Mouse (Mus musculus): ENCODE measurements around the gene Bicra.

Gene Bicra

DNA sequence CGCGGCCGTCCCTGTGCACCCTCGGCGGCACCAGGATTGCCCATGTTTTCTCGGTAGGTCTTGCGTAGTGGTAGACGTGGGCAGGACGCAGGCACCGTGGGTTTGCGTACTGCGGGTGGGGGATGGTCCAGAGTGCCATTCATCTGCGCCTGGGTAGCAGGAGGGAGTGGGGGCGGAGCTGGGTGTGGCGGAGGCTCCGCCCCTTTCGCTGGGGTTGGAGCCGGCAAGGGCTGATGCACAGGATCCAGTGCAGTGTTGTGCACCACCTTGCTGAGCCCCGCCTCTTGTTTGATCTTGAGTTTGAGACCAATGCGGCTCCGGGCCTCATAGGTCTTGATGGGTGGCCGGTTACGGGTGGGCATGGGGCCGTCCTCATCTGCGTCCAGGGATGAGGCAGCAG lies 75.5 kb downstream of the Bicra start:
- DNase-seq (ENCODE audit: low spot score): no peak

DNA sequence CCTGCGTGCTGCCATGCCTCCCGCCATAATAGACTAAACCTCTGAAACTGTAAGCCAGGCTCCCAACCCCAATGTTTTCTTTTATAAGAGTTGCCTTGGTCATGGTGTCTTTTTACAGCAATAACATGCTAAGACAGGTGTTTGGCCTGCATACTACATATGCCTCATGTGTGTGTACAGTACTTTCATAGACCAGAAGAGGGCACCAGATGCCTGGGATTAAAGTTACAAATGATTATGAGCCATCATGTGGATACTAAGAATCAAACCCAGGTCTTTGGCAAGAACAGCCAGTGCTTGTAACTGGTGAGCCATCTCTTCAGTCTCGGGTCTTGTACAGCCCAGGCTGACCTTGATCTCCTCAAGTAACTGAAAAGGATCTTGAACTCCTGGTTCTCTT lies 78.0 kb downstream of the Bicra start:
- DNase-seq (ENCODE audit: low spot score): no peak

GRCm38 (mm10) chr7:15968322-15968721 lies 79.4 kb downstream of the Bicra start:
- no peak for DNase-seq (ENCODE audit: low spot score)

DNA sequence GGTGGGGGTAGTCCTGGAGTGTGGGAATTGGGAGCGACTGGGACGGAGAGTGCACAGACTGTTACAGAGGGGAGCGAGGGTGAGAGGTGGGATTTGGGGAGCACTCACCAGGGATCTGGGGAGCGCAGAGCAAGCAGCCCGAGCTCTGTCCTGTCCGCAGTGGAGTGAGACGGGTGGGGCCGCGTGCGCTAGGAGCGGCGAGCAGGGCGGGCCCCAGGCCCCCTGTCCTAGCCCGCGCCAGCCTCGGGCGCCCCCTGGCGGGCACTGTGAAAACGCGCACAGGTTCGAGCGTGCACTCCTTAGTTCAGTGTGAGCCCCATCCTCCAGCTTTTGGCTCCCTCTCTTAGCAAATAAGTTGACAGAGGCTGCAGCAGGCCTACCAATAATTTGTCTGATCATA lies 80.4 kb downstream of the Bicra start, which contains the start of gene Ehd2:
Gene Ehd2 (minus strand): TSS at position 256 of the 400 bp plus-strand sequence.
- DNase-seq (ENCODE audit: low spot score): peak; percentile 70

DNA sequence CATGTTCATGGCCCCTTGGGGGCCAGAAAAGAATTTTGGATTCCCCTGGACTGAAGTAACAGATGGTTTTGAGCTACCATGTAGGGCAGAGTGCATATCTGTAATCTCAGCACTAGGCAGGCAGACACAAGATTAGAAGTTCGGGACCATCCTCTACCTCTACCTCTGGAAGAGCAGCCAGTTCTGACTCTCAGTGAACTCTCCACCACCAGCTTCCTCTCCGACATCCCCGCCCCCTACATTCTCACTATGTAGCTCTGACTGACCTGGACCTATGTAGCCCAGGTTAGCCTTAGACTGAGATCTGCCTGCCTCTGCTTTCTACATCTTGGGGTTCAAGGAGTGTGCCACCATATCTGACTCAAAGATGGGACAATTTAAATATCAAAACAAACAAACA lies 81.2 kb downstream of the Bicra start:
- DNase-seq (ENCODE audit: low spot score): no peak

GRCm38 (mm10) chr7:15963798-15964652 lies 83.7 kb downstream of the Bicra start:
- DNase-seq (ENCODE audit: low spot score): no peak

DNA sequence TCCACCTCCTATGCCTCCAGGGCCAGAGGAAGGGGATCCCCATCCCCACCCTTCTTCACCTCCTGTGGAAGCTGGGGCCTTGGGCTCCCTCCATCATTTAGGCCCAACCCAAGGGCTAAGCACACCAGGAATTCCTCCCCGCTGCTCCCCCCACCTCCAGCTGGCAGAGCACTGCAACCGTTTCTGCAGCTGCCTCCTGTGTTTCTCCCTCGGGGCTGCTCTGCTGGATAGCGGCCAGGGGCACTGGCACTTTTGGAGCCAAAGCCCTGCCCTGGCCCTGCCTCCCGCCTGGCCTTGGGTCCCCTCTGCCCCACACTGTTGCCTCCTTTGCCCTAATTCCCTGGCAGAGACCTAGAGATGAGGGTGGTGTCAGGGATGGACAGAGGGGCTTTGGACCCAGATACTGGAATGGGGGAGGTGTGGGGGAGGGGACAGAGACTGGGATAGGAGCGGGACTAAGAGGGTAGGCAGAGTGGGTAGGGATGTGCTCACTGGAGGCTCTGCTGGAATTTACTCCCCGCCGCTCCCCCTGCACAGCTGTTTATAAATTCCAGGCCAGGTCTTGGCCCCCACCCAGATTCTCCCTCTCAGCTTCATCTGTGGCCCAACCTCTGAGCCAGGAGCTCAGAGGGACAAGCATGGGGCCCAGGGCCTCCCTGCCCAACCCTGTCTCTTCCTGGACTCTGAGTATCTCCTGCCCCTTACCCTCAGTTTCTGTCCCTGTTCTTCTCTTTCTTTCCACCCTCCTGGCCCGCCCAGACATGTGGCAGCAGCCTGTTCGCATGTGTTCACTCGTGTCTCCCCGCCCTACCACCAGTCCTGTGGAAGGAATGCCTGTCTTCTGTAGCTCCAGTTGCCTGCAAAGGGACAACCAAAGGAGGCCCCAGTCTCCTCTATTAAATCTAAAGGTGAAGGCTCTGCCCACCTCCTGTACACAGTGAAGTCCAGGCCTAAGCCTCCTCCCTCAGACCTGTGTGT lies 85.1 kb downstream of the Bicra start:
- no peak for DNase-seq (ENCODE audit: low spot score)

DNA sequence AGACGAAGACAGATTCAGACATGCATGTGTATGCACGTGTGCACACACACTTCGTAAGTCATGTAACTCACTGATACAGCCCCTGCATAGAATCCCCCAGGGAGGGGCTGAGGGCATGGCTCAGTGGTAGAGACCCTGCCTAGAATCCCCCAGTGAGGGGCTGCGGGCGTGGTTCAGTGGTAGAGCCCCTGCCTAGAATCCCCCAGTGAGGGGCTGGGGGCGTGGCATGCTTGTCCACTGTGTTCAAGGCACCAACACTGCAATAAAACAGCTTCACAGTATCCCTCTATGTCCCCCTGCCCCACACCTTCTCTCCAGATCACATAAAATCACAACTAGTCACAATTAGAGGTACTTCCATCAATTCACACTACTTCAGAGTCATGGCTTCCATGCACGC lies 85.9 kb downstream of the Bicra start:
- DNase-seq (ENCODE audit: low spot score): no peak

DNA sequence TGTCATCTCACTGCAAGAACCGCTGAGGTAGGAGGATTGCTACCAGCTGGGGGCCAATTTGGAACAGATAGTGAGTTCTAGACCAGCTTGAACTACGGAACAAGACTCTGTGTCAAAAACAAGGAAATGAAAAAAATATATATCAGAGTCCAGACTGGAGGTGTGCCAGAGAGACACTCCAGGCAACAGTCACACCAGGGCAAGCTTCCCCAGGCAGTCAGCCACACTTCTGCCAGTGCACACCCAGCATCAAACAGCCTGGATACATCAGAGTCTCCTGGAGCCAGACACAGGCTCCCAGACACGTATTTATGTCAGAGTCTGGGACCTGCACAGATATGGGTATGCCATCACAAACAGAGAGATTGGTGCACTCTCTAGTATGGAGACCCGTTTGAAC lies 86.5 kb downstream of the Bicra start:
- no peak for DNase-seq (ENCODE audit: low spot score)

- no peak for DNase-seq (ENCODE audit: low spot score)
These were observed 87.0 kb downstream of the Bicra start for GRCm38 (mm10) chr7:15960691-15961090.

DNA sequence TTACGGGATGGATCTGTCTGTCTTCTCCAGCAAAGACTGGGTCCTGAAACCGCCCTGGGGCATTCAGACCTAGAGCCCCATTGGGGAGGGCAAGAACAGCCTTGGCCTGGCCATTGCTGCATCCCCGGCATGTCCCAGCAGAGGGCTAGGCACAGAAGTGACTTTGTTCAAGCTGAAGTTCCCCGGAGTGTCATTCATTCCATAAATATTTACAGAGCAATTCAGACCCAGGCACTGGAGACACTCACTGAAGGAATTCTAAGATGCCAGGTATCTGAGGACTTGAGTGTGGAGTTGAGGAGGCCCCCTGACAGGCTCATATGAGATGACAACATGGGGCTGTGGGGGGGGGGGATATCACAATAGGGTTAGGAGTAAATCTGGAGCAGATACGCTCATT lies 91.6 kb downstream of the Bicra start:
- no peak for DNase-seq (ENCODE audit: low spot score)

- DNase-seq (ENCODE audit: low spot score): no peak
These were observed 92.2 kb downstream of the Bicra start for GRCm38 (mm10) chr7:15955509-15955908.

GRCm38 (mm10) chr7:15954978-15955443 lies 92.7 kb downstream of the Bicra start:
- peak; percentile 69 for DNase-seq (ENCODE audit: low spot score)

- no peak for DNase-seq (ENCODE audit: low spot score)
These were observed 93.3 kb downstream of the Bicra start for GRCm38 (mm10) chr7:15954436-15954835.

DNA sequence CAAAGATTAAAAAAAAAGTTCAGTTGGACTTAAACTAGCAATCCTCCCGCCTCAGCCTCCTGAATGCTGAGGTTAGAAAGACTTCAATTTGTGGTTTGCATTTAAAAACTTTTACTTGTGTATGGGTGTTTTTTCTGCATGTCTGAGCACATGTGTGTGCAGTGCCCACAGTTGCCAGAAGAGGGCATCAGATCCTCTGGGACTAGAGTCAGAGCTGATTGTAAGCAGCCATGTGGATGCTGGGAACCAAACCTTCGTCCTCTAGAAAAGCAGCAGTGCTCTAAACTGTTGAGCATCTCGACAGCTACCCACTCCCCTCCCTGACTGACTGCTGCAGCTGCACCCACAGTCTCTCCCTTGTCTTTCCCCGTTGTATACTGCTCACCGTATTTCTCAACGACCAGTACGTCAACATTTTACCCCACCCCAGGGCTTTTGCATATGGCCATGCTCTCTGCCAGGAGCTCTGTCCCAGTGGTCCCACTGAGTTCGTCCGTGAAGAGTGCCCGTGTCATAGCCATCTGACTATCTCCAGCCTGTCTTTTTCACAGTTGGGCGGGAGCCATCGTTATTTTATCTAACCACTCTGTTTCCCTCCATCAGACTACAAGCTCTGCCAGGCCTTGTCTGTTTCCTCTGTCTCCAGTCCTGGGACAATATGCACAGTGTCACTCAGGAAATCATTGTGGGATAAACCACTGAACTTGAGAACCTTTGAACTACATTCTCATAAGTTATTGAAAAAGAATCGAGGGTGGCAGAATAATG lies 94.2 kb downstream of the Bicra start:
- peak; percentile 62 for DNase-seq (ENCODE audit: low spot score)

DNA sequence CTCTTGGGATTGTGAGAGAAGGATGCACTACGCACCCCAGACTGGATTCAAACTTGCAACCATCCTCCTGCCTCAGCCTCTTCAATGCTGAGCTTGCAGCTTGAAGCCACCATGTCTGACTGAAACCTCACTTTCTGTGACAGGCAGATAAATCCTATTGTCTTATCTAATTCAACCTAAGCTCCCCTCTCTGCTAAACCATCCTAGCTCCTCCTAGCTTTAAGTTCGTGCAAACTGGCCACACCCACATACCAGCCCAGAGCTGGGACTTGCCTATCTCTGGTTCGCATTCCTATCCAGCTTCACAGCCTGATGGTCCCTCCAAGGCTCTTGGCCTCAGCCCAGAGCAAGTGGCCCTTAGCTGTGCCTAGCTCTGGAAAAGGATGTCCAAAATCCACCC lies 95.3 kb downstream of the Bicra start:
- DNase-seq (ENCODE audit: low spot score): peak; percentile 84

DNA sequence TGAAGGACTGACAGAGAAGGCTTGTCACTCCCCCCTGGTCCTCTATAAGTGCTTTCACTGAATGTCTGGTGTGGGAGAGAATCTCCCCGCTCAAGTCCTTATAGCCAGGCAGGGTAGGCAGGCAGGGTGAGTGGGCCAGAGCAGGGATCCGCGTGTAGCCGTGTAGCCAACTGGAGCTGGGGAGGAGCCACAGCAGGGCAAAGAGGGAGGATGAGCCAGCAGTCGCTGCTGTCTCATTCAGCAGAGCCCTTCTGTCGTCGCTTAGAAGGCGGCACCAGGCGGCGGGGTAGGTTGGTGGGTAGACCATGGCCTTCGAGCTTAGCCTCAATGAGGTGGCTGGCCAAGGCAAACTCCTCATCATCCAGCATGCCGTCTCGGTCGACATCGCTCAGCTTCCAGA lies 97.7 kb downstream of the Bicra start:
- DNase-seq (ENCODE audit: low spot score): no peak

DNA sequence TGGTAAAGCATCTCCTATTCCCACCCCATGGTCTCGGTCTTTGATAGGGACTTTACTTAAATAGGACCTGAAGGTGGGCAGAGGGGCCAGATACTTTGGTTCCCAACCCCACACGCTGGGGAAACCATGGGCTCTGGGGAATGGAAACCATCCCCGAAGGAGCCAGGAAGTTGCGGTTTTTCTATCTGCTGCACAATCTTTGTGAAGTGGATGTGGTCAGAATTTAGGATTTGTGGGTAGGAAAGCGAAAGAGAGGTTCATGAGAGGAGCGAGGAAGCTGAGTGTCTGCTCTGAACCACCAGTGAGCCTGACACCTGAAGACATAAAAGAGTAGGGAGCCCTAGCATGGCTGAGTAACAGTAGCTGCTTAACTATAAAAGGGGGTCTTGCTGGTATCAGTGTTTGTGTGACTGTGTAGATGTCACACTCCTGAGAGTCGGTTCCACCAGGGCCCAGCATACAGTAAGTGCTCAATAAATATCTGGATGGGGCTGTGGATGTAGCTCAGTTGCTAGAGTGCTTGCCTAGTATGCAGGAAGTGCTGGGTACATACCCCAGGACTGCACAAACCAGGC lies 98.4 kb downstream of the Bicra start:
- no peak for DNase-seq (ENCODE audit: low spot score)

- DNase-seq (ENCODE audit: low spot score): peak; percentile 85
These were observed 99.3 kb downstream of the Bicra start for GRCm38 (mm10) chr7:15948381-15948941.

- DNase-seq (ENCODE audit: low spot score): no peak
These were observed 100.0 kb downstream of the Bicra start for GRCm38 (mm10) chr7:15947653-15948260.

Measured in c-Kit-positive CD71-positive TER-119-positive erythroid progenitor cells, embryonic 14.5 days (primary cell).